Mouse (Mus musculus) adipocyte (in vitro differentiated cells): ENCODE measurements around the gene Ceacam10.
"Not testable (repeated sequence)": the region's sequence is repeated elsewhere in the genome, so short reads cannot be mapped to it uniquely, and the experiment has no call there.

Experiments
- DNase-seq: peaks from one replicate; pipeline ENCODE4 v3.0.0-alpha.2; 2016; ENCODE audit warnings: low spot score

The Ceacam10 gene

GRCm38 (mm10) chr7:24776918-24777317 lies at the start of gene Ceacam10:
Ceacam10 (plus strand) TSS chr7:24777206.
- not testable (repeated sequence) for DNase-seq

GRCm38 (mm10) chr7:24735970-24736670 lies 40.9 kb upstream of the Ceacam10 start:
- DNase-seq, result no peak

GRCm38 (mm10) chr7:24750695-24751094 lies 26.3 kb upstream of the Ceacam10 start:
- no peak for DNase-seq

DNA sequence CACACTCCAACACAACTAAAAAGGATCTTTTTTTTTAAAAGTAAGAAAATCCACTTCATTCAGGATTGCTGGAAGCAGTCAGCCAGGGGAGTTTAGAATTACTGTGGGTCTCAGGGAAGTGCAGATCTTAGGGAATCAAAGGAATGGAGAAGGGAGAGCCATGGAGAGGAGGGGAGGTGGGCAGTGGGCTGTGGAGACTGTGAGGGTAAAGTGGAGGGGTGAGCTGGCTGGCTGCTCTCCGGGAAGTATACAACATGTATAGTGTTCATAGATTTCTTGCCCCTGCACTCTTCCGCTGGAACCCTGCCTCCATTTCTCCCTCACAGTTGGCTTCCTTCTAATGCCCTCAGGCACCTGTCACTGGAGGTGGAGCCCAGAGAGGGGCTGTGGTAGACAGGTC lies 25.4 kb upstream of the Ceacam10 start:
- no peak for DNase-seq

DNA sequence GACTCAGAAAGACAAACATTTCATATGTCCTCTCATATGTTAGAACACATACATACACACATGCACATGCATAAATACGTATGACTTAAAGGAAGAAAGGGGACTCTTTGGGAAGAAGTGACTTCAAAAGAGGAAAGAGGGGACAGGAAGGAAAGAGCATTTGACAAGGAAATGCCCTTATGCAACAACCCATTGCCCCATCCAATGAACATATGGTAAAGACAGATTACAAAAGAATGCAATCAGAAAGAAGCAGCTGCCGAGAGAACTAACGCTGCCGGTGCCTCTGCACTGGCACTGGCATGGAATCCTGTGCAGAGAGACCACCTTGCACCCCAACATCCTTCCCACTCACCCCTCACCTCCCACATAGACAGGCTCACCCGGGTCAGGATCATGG lies 23.5 kb upstream of the Ceacam10 start:
- no peak for DNase-seq

DNA sequence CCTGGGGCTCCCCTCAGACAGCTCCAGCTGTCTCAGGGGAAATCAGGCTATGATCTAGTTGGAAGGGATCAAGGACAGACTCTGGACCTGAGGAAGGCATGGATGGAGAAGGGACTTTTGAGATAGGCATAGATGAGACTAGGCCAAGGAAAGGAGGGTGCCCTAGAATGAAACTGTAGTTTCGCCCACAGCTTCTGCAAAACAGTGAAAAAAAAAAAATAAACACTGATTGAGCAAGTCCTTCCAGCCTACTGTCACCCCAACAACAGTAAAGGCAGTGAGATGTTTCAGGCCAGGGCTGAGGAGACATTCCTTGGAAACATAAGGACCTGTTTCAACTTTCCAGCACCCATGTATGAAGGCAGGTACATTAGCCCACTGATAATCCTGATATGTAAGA lies 18.5 kb upstream of the Ceacam10 start:
- no peak for DNase-seq

- no peak for DNase-seq
Measured at GRCm38 (mm10) chr7:24760211-24760610, 16.8 kb upstream of the Ceacam10 start, which contains the start of gene Cd177. Cd177 (minus strand) TSS chr7:24760311.

DNA sequence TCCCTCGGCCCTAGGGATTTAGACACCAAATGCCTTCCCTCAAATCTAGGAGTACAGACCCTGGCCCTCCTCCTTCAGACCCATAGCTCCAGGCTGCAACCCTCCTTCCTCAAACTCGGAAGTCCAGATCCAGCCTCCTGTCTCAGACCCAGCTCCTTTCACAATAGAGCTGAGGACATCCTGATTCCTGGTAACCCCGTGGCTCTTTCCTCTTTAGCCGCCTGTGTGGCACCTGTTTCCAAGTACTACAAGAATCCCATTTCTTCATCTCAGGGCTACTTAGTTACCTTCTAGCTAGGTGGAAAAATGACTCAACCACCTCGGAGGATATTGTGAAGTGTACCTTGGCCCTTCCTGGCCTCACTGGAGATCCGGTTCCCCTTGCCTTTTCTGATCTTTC lies 15.8 kb upstream of the Ceacam10 start:
- DNase-seq, result no peak

DNA sequence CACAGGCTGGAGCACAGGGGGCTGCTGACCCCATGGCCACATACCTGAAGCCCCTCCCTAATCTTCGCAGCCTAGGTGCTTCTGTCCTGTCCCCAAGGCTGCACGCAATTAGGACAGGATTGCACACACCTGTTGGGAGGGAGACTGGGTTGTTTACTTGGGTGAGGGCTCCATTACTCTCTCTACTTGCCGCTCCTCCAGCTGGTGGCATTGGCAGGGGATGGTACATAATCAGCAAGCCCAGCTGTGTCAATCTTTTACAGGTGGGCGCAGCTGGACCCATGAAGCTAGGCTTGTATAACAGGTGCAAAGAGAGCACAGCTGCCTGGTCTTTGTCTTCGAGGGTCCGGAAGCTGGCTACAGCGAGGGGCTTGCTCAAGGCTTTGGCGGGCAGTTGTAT lies 14.4 kb upstream of the Ceacam10 start:
- DNase-seq, result no peak

DNA sequence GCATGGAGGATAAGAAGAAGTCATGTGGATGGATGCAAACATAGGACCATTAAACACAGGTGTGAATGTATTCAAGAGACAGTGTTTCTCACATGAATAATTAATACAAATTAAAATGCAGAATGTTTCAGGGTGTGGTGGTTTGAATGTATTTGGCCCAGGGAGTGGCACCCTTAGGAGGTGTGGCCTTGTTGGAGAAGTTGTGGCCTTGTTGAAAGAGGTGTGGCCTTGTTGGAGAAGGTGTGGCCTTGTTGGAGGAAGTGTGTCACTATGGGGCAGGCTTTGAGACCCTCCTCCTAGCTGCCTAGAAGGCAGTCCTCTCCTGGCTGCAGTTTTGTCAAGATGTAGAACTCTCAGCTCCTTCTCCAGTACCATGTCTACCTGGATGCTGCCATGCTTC lies 5.6 kb upstream of the Ceacam10 start:
- no peak for DNase-seq

DNA sequence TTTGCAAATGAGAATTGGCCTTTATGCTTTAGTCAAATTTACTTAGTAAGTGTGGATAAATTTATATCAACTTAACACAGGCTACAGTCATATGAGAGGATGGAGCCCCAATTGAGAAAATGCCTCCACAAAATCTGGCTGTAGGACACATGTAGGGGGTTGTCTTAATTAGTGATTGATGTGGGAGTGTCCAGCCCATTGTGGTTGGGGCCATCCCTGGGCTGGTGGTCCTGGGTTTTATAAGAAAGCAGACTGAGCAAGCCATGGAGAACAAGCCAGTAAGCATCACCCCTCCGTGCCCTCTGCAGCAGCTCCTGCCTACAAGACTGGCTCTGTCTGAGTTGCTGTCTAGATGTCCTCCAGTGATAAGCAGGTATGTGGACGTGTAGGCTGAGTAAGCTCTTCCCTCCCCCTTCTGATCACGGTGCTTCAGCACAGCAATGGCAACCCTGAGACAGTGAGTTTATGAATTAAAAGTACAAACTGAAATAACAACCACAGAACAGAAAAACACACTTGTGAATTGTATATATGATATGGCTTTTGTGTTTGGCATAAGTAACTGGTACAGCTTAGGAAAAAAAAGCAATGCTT lies 3.0 kb upstream of the Ceacam10 start:
- no peak for DNase-seq

- DNase-seq, result no peak
Measured at GRCm38 (mm10) chr7:24776145-24776544, 861 bp upstream of the Ceacam10 start.

DNA sequence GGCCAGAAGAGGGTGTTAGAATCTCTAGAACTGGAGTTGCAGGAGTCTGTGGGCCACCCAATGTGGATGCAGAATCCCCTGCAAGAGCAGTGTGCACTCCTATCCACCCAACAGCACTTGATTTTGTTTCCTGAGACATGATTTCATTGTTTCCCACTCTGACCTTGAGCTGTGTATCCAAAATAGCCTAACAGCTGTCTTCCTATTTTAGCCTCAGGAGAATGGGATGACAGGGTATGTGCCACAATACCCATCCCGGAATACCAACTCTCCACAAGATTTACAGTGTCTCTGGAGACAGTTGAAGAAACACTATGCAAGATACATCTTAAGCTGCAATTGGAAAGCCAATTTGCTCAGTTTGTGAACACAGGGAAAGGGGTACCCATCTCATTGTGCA lies 20.9 kb downstream of the Ceacam10 start:
- no peak for DNase-seq

GRCm38 (mm10) chr7:24802149-24802767 lies 25.3 kb downstream of the Ceacam10 start:
- no peak for DNase-seq

DNA sequence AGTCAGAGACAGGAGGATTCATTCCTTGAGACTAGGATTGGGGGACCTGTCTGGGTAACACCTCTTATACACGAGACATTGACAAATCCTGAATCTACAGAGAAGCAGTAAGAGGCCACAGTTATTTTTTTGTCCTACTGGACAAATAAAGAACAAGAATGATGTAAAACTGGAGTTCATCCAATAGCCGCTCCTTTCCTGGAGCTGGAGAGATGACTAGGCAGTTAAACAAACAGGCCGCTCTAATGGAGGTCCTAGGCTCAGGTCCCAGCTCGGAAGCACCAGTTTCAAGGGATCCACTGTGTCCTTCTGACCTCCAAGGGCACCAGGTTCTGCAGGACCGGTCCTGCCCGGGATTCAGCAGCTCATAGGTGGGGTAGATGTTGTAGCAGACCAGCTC lies 27.8 kb downstream of the Ceacam10 start:
- peak; percentile 26 for DNase-seq

DNA sequence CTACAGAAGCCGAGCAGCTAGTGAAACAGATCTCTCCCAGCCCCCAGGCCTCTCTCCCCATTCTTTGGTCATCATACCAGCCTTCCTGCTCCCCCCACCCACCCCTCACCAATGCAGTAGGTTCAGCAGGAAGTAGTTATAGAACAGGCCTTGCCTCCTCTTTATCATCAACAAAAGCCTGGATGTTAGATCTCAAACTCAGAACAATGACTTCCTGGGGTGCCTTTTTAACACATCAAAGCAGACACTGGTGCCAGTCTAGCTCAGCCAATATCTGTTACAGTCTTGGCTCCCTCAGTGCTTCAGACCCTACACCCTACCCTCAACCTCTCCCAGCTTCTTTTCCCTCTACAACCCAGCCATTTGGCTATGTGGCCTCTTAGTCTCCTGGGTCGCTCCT lies 32.0 kb downstream of the Ceacam10 start:
- no peak for DNase-seq

- peak; percentile 71 for DNase-seq
Measured at GRCm38 (mm10) chr7:24817502-24817901, 40.5 kb downstream of the Ceacam10 start.

DNA sequence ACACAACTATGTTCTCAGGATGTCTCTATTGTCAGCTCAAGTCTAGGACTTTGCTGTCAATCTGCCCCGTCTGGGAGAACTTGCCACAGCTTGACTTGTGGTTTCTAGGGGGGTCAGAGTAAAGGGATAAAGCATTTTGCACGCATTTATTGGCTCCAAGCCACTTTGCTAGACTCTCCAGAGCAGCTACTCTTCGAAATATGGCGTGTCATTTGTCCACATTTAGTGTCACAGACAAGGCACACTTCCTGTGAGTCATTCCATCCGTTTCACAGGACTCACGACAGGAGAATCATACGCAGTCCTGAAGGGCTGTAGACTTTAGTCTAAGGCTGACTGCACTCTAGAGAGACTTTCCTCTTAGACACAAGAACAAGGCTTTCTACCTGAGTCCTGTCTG lies 47.4 kb downstream of the Ceacam10 start:
- no peak for DNase-seq

DNA sequence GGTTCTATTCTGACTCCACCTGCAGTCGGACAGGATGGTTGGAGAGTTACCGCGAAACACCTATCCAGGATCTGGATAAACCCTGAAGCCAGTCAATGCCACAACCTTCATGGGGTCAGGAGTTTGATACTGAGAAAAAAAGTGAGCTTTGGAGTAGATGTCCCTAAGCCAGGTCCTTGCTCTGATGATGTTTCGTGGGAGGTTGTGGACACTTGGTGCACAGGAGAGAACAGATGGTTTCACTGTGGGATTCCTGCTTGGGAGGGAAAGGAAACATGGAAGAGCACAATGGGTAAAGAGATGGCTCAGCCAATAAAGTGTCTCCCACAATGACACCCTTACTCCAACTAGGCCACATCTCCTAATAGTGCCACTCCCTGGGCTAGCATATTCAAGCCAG lies 50.2 kb downstream of the Ceacam10 start:
- no peak for DNase-seq
